Mouse (Mus musculus) midbrain, embryonic 13.5 days (tissue): ENCODE data around the gene Hoxa9. TPM values are rescaled to one million over a fixed set of nuclear protein-coding genes. Genes with fewer than 3 reads are reported as not detected.

ENCODE experiments used
- ATAC-seq: fragments of 200-750 bp; cut with Nextera tagmentation; 2 replicates; pipeline ENCODE4 v1.8.0; 2017; ENCODE audit warnings: mild to moderate bottlenecking, moderate TSS enrichment, moderate library complexity
- H3K27ac ChIP-seq: fragments of 300-500 bp; sonication (generic); 2 replicates; pipeline ENCODE4 v1.5.1; 2015; ENCODE audit warnings: inconsistent platforms, mild to moderate bottlenecking, moderate library complexity
- H3K27me3 ChIP-seq: fragments of 300-500 bp; sonication (generic); 2 replicates; pipeline ENCODE4 v1.6.1; 2015; ENCODE audit warnings: mild to moderate bottlenecking, inconsistent platforms
- H3K36me3 ChIP-seq: fragments of 300-500 bp; sonication (generic); 2 replicates; pipeline ENCODE4 v1.6.1; 2015; ENCODE audit warnings: mild to moderate bottlenecking, inconsistent platforms
- H3K4me1 ChIP-seq: fragments of 300-500 bp; sonication (generic); replicated peaks from 2 replicates; pipeline ENCODE4 v1.6.1; 2015; ENCODE audit warnings: inconsistent platforms
- H3K4me2 ChIP-seq: fragments of 300-500 bp; sonication (generic); replicated peaks from 2 replicates; pipeline ENCODE4 v1.6.1; 2015; ENCODE audit warnings: moderate library complexity, mild to moderate bottlenecking, inconsistent platforms
- H3K4me3 ChIP-seq: fragments of 300-500 bp; sonication (generic); replicated peaks from 2 replicates; pipeline ENCODE4 v1.5.1; 2015; ENCODE audit warnings: mild to moderate bottlenecking, inconsistent platforms
- H3K9ac ChIP-seq: fragments of 300-500 bp; sonication (generic); replicated peaks from 2 replicates; pipeline ENCODE4 v1.6.1; 2015; ENCODE audit warnings: mild to moderate bottlenecking, inconsistent platforms
- H3K9me3 ChIP-seq: fragments of 300-500 bp; sonication (generic); 2 replicates; pipeline ENCODE4 v1.6.1; 2016; ENCODE audit warnings: mild to moderate bottlenecking, inconsistent platforms
- WGBS: fragments of 180-500 bp; shearing (Covaris S2); methylation state at CpG from one replicate; pipeline ENCODE4 v1.1.7; 2015; 5-methylcytosine and 5-hydroxymethylcytosine counted together
- polyA plus RNA-seq: library from polyadenylated mRNA; unstranded; fragments of >200 nt; fragmentation: Nextera tagmentation; extraction: Ambion mirVana; gene quantifications from 2 replicates; pipeline ENCODE4 v1.2.1, GENCODE M21; 2015

The Hoxa9 gene
- polyA plus RNA-seq, 1 experiment from 2014 or later, result not detected

- WGBS, result 7% methylated on average over 1 of the region's 1 CpGs
- H3K4me2 ChIP-seq, result no peak overlapping the region
- H3K9me3 ChIP-seq, result no peaks in the 10 kb centered on the region
- H3K36me3 ChIP-seq, result no peaks in the 10 kb centered on the region
- H3K4me3 ChIP-seq, result no peak overlapping the region
- H3K4me1 ChIP-seq, result no peaks in the 10 kb centered on the region
- H3K9ac ChIP-seq, result no peak overlapping the region
- H3K27me3 ChIP-seq, result peaks cover 100% of the 10 kb centered on the region
- ATAC-seq, result no peak
- no peak overlapping the region for H3K27ac ChIP-seq
Observed at GRCm38 (mm10) chr6:52182793-52183192, 48.1 kb downstream of the Hoxa9 start.

- H3K4me1 ChIP-seq, result no peaks in the 10 kb centered on the region
- WGBS, result 9% methylated on average over 2 of the region's 2 CpGs
- H3K9me3 ChIP-seq, result no peaks in the 10 kb centered on the region
- peaks cover 100% of the 10 kb centered on the region for H3K27me3 ChIP-seq
- ATAC-seq, result no peak
- H3K27ac ChIP-seq, result no peak overlapping the region
- H3K36me3 ChIP-seq, result no peaks in the 10 kb centered on the region
- no peak overlapping the region for H3K4me2 ChIP-seq
- H3K4me3 ChIP-seq, result no peak overlapping the region
- H3K9ac ChIP-seq, result no peak overlapping the region
Observed at GRCm38 (mm10) chr6:52182030-52182429, 48.9 kb downstream of the Hoxa9 start.

GRCm38 (mm10) chr6:52180726-52181125 lies 50.2 kb downstream of the Hoxa9 start:
- H3K27ac ChIP-seq, result no peak overlapping the region
- H3K4me3 ChIP-seq, result no peak overlapping the region

GRCm38 (mm10) chr6:52180213-52180710 lies 50.6 kb downstream of the Hoxa9 start:
- H3K9me3 ChIP-seq, result no peaks in the 10 kb centered on the region
- no peak overlapping the region for H3K4me3 ChIP-seq
- H3K4me1 ChIP-seq, result no peaks in the 10 kb centered on the region
- H3K9ac ChIP-seq, result no peak overlapping the region
- 3% methylated on average over 11 of the region's 11 CpGs for WGBS
- peaks cover 100% of the 10 kb centered on the region for H3K27me3 ChIP-seq
- H3K4me2 ChIP-seq, result no peak overlapping the region
- no peak overlapping the region for H3K27ac ChIP-seq
- no peak for ATAC-seq
- H3K36me3 ChIP-seq, result no peaks in the 10 kb centered on the region

More at GRCm38 (mm10) chr6:52180726-52181125, 50.2 kb downstream of the Hoxa9 start:
- ATAC-seq, result no peak
- Histone ChIP-seq H3K9me3 (no peaks in the 10 kb centered on the region), H3K36me3 (no peaks in the 10 kb centered on the region), H3K27me3 (peaks cover 100% of the 10 kb centered on the region), H3K4me2 (no peak overlapping the region), H3K4me1 (no peaks in the 10 kb centered on the region), H3K9ac (no peak overlapping the region)
- WGBS, result 2% methylated on average over 3 of the region's 3 CpGs

- no peak for ATAC-seq
- Histone ChIP-seq H3K4me2 (no peak overlapping the region), H3K4me3 (no peak overlapping the region), H3K9ac (no peak overlapping the region), H3K9me3 (no peaks in the 10 kb centered on the region), H3K27me3 (peaks cover 100% of the 10 kb centered on the region), H3K36me3 (no peaks in the 10 kb centered on the region), H3K4me1 (no peaks in the 10 kb centered on the region), H3K27ac (no peak overlapping the region)
- WGBS, result 1% methylated on average over 10 of the region's 10 CpGs
Observed at GRCm38 (mm10) chr6:52179690-52180089, 51.2 kb downstream of the Hoxa9 start.

- no peaks in the 10 kb centered on the region for H3K9me3 ChIP-seq
- H3K4me2 ChIP-seq, result no peak overlapping the region
- 2% methylated on average over 4 of the region's 4 CpGs for WGBS
- no peak overlapping the region for H3K27ac ChIP-seq
- no peak for ATAC-seq
- no peaks in the 10 kb centered on the region for H3K36me3 ChIP-seq
- no peak overlapping the region for H3K9ac ChIP-seq
- no peaks in the 10 kb centered on the region for H3K4me1 ChIP-seq
- H3K27me3 ChIP-seq, result peaks cover 99% of the 10 kb centered on the region
- H3K4me3 ChIP-seq, result no peak overlapping the region
Observed at GRCm38 (mm10) chr6:52178918-52179665, 51.8 kb downstream of the Hoxa9 start.

- no peak overlapping the region for H3K27ac ChIP-seq
- H3K9me3 ChIP-seq, result no peaks in the 10 kb centered on the region
- no peak overlapping the region for H3K4me2 ChIP-seq
- H3K36me3 ChIP-seq, result no peaks in the 10 kb centered on the region
- no peak overlapping the region for H3K4me3 ChIP-seq
- no peak overlapping the region for H3K9ac ChIP-seq
- peaks cover 99% of the 10 kb centered on the region for H3K27me3 ChIP-seq
- peaks cover under 1% of the 10 kb centered on the region for H3K4me1 ChIP-seq
- no peak for ATAC-seq
- 1% methylated on average over 9 of the region's 9 CpGs for WGBS
Observed at GRCm38 (mm10) chr6:52177806-52178205, 53.1 kb downstream of the Hoxa9 start.

- Histone ChIP-seq H3K4me2 (no peak within 1 kb of the TSS), H3K4me3 (no peak within 1 kb of the TSS)
Observed at GRCm38 (mm10) chr6:52177061-52177735, 53.7 kb downstream of the Hoxa9 start, which contains the start of gene 5730596B20Rik. TSS of gene 5730596B20Rik (plus strand) at chr6:52177498.

GRCm38 (mm10) chr6:52176391-52176790 lies 54.5 kb downstream of the Hoxa9 start:
- ATAC-seq, result no peak
- H3K4me1 ChIP-seq, result peaks cover 7% of the 10 kb centered on the region
- 1% methylated on average over 6 of the region's 6 CpGs for WGBS
- H3K27ac ChIP-seq, result no peak overlapping the region
- no peak overlapping the region for H3K9ac ChIP-seq
- no peak overlapping the region for H3K4me2 ChIP-seq
- no peaks in the 10 kb centered on the region for H3K36me3 ChIP-seq
- no peak overlapping the region for H3K4me3 ChIP-seq
- no peaks in the 10 kb centered on the region for H3K9me3 ChIP-seq
- peaks cover 99% of the 10 kb centered on the region for H3K27me3 ChIP-seq

More at GRCm38 (mm10) chr6:52177061-52177735, 53.7 kb downstream of the Hoxa9 start, which contains the start of gene 5730596B20Rik:
- no peak within 1 kb of the TSS for H3K9ac ChIP-seq
- H3K27ac ChIP-seq, result no peak within 1 kb of the TSS
- ATAC-seq, result no peak
- H3K9me3 ChIP-seq, result no peaks in the 10 kb centered on the region
- WGBS, result under 1% methylated on average over 36 of the region's 36 CpGs
- no peaks in the 10 kb centered on the region for H3K36me3 ChIP-seq
- peaks cover 99% of the 10 kb centered on the region for H3K27me3 ChIP-seq
- peaks cover 7% of the 10 kb centered on the region for H3K4me1 ChIP-seq

- H3K27ac ChIP-seq, result no peak overlapping the region
- no peaks in the 10 kb centered on the region for H3K9me3 ChIP-seq
- under 1% methylated on average over 21 of the region's 35 CpGs for WGBS
- H3K36me3 ChIP-seq, result no peaks in the 10 kb centered on the region
- no peak overlapping the region for H3K4me2 ChIP-seq
- peaks cover 99% of the 10 kb centered on the region for H3K27me3 ChIP-seq
- H3K9ac ChIP-seq, result no peak overlapping the region
- no peak for ATAC-seq
- H3K4me3 ChIP-seq, result no peak overlapping the region
- peaks cover 7% of the 10 kb centered on the region for H3K4me1 ChIP-seq
Observed at GRCm38 (mm10) chr6:52175864-52176263, 55.0 kb downstream of the Hoxa9 start.

- under 1% methylated on average over 41 of the region's 41 CpGs for WGBS
- no peaks in the 10 kb centered on the region for H3K9me3 ChIP-seq
- no peak overlapping the region for H3K27ac ChIP-seq
- no peak overlapping the region for H3K4me3 ChIP-seq
- H3K27me3 ChIP-seq, result peaks cover 99% of the 10 kb centered on the region
- no peak for ATAC-seq
- peaks cover 7% of the 10 kb centered on the region for H3K4me1 ChIP-seq
- no peaks in the 10 kb centered on the region for H3K36me3 ChIP-seq
- no peak overlapping the region for H3K4me2 ChIP-seq
- no peak overlapping the region for H3K9ac ChIP-seq
Observed at GRCm38 (mm10) chr6:52174968-52175751, 55.7 kb downstream of the Hoxa9 start.

GRCm38 (mm10) chr6:52173648-52174047 lies 57.2 kb downstream of the Hoxa9 start:
- Histone ChIP-seq H3K9me3 (no peaks in the 10 kb centered on the region), H3K4me1 (peaks cover 7% of the 10 kb centered on the region), H3K27ac (no peak overlapping the region), H3K4me2 (no peak overlapping the region), H3K9ac (no peak overlapping the region), H3K27me3 (peaks cover 98% of the 10 kb centered on the region), H3K4me3 (no peak overlapping the region), H3K36me3 (no peaks in the 10 kb centered on the region)
- 8% methylated on average over 4 of the region's 4 CpGs for WGBS
- no peak for ATAC-seq
